Mouse (Mus musculus) ES-Bruce4 (cell line): ENCODE measurements around the gene Gm3336. TPM values are rescaled to one million over a fixed set of nuclear protein-coding genes. Genes with fewer than 3 reads are reported as not detected.

ENCODE experiments used
- H3K27ac ChIP-seq: 2 replicates; pipeline ENCODE4 v1.5.1; 2012; ENCODE audit warnings: low read length, inconsistent platforms; ENCODE audit not compliant: insufficient read depth
- H3K27me3 ChIP-seq: 2 replicates; pipeline ENCODE4 v1.6.1; 2012; ENCODE audit warnings: mild to moderate bottlenecking, low read length, inconsistent platforms; ENCODE audit not compliant: control insufficient read depth, poor library complexity, insufficient read depth, severe bottlenecking
- H3K36me3 ChIP-seq: 2 replicates; pipeline ENCODE4 v1.6.1; 2012; ENCODE audit warnings: inconsistent platforms, mild to moderate bottlenecking, low read length, moderate library complexity; ENCODE audit not compliant: control insufficient read depth, poor library complexity, insufficient read depth, severe bottlenecking
- H3K4me1 ChIP-seq: one replicate; pipeline ENCODE4 v1.8.1; 2011; ENCODE audit warnings: low read length; ENCODE audit not compliant: control insufficient read depth, insufficient read depth
- H3K4me3 ChIP-seq: 2 replicates; pipeline ENCODE4 v1.5.1; 2011; ENCODE audit warnings: low read depth, mild to moderate bottlenecking, low read length
- H3K9ac ChIP-seq: 2 replicates; pipeline ENCODE4 v1.6.1; 2012; ENCODE audit warnings: low read depth, mild to moderate bottlenecking, inconsistent platforms; ENCODE audit not compliant: poor library complexity, severe bottlenecking
- H3K9me3 ChIP-seq: replicated peaks from 2 replicates; pipeline ENCODE4 v1.6.1; 2012; ENCODE audit warnings: mild to moderate bottlenecking, low read length, inconsistent platforms; ENCODE audit not compliant: control insufficient read depth, poor library complexity, insufficient read depth, severe bottlenecking
- CTCF ChIP-seq: IDR thresholded peaks from one replicate; pipeline ENCODE4 v1.8.1; 2011; ENCODE audit warnings: low read depth, low read length
- EP300 ChIP-seq: IDR thresholded peaks from 2 replicates; pipeline ENCODE4 v1.6.1; 2011; ENCODE audit warnings: low read depth, low read length; ENCODE audit not compliant: insufficient read depth
- POLR2A ChIP-seq: IDR thresholded peaks from one replicate; pipeline ENCODE4 v1.8.1; 2011; ENCODE audit warnings: low read length; ENCODE audit not compliant: insufficient read depth
- polyA plus RNA-seq: library from polyadenylated mRNA; stranded (reverse); fragments of >200 nt; gene quantifications from 2 replicates; pipeline ENCODE4 v1.2.4, GENCODE M21; 2011; ENCODE audit warnings: low read depth; ENCODE audit not compliant: missing spikeins, insufficient read depth, insufficient read length

Gene Gm3336
- polyA plus RNA-seq, 1 experiment: 2.5 TPM

DNA sequence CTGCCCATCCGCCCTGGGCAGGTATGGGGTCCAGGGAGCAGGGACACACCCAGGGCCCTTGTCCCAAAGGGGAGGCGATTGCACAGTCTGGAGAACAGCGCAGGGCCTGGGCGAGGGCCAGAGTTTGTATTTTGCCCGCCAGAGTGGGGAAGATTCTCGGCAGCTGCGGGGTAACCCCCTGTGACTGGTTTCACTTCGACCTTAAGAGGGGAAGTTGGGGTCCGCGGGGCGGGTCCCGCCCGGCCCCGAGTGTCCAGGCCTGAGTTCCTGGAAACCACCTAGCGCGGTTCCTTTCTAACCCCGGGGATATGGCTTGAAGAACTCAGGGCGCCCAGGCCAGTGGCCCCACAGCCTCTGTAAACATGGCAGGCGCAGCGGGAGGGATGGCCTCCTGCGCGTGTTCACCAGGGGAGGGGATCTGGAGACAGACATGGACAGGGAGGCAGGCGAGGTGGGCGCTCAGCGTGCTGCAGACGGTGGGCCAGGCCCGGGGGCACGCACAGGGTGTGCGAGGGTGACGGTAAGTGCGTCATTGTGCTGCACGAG, 50.0 kb downstream of the Gm3336 start:
- H3K4me3 ChIP-seq: peak overlapping the region; percentile 49
- TF ChIP-seq CTCF (no peak), EP300 (no peak), POLR2A (no peak)

DNA sequence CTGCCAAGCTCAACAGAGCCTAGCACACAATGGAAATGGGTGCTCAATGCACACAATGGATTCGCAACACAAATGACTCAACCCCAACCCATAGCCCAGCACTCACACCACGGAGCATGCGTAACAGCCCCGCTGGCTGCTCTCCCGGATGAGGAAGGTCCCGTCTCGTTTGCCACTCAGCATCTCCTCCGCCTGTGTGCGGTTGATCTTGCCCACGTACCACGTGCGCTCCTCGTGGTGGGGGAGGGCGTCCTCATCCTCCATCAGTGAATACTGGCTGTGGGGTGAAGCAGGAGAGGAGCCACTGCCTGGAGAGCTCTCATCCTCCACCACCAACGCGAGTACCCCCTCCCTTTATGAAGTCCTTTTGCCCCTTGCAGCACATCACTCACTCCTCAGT, 50.6 kb downstream of the Gm3336 start:
- H3K36me3 ChIP-seq: peaks cover 2% of the 10 kb centered on the region

More for the DNA sequence above, 50.0 kb downstream of the Gm3336 start:
- Histone ChIP-seq H3K27me3 (no peaks in the 10 kb centered on the region), H3K4me1 (peaks cover 4% of the 10 kb centered on the region), H3K36me3 (peaks cover 7% of the 10 kb centered on the region), H3K27ac (peak overlapping the region; percentile 14; the same call in 1 of the 2 replicates), H3K9ac (peak overlapping the region; percentile 54), H3K9me3 (no peaks in the 10 kb centered on the region)

DNA sequence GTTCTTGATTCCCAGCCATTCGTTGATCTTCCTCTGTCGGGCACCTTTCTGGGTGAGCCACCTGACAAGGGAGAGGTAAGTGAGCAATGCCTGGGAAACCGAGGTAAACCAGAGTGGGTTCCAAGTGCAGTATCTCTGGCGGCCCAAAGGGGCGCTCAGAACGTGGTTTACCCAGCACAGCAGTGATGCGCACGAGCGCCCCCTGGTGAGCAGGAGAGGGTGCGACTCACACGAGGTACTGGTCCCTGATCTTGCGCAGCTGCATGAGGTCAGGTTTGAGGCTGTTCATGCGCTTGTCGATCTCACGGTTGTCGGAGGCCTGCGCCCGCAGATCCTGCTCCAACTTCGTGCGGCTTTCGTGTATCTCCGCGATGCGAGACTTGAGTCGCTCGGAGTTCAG, 51.0 kb downstream of the Gm3336 start:
- H3K36me3 ChIP-seq: no peaks in the 10 kb centered on the region; the same call in 1 of the 2 replicates
- peaks cover 4% of the 10 kb centered on the region for H3K4me1 ChIP-seq
- H3K4me3 ChIP-seq: peak overlapping the region; percentile 49
- TF ChIP-seq CTCF (no peak), EP300 (no peak), POLR2A (no peak)
- H3K9me3 ChIP-seq: no peaks in the 10 kb centered on the region
- peak overlapping the region; percentile 14; the same call in 1 of the 2 replicates for H3K27ac ChIP-seq
- no peaks in the 10 kb centered on the region for H3K27me3 ChIP-seq
- H3K9ac ChIP-seq: peak overlapping the region; percentile 54

More for the DNA sequence above, 50.6 kb downstream of the Gm3336 start:
- Histone ChIP-seq H3K9me3 (no peaks in the 10 kb centered on the region), H3K4me3 (peak overlapping the region; percentile 49), H3K27ac (peak overlapping the region; percentile 14; the same call in 1 of the 2 replicates), H3K27me3 (no peaks in the 10 kb centered on the region), H3K9ac (peak overlapping the region; percentile 54), H3K4me1 (peaks cover 4% of the 10 kb centered on the region)
- TF ChIP-seq POLR2A (no peak), EP300 (no peak), CTCF (no peak)

DNA sequence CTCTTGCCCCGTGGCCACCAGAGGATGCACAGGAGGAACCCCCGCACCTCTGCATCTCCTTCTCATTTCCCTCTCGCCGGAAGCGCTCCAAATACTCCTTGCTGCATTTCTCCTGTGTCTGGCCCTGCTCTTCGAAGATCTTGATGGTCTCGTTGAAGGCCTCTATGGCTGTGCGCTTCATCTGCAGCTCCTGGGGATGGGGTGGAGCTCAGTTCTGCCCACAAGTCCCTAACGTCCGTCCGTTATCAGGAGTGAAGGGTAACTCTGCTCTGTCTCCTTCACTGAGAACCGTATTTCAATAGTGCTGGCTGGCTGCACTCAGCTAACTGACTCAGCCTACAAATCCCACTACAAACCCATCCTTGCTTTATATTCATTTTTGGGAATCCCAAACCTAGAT, 51.5 kb downstream of the Gm3336 start:
- Histone ChIP-seq H3K4me1 (peaks cover 4% of the 10 kb centered on the region), H3K27me3 (no peaks in the 10 kb centered on the region), H3K36me3 (no peaks in the 10 kb centered on the region), H3K27ac (no peak overlapping the region), H3K9me3 (no peaks in the 10 kb centered on the region), H3K9ac (no peak overlapping the region), H3K4me3 (0 out of 2 replicates have a peak overlapping the region, but pooled peaks have one; percentile 0)
- TF ChIP-seq CTCF (no peak), EP300 (no peak), POLR2A (no peak)

DNA sequence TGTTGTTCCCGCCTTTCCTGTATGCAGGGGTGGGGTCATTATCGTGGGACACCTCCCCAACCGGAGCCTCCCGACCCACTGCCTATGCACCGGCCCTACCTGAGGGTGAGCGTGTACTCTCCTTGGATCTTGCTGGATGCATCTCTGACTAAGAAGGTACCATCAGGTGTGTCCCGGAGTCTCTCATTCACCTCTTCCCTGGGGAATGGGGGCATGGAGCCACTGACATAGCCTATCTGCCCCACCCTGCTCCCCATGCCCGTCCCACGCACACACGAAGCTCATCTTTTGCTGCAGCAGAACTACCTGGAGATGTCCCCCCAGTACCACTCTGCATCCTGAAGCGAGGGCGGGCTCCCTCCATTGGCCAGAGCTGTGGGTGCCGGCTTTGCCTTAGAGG, 52.4 kb downstream of the Gm3336 start:
- H3K27ac ChIP-seq: no peak overlapping the region
- peaks cover 4% of the 10 kb centered on the region for H3K4me1 ChIP-seq
- TF ChIP-seq CTCF: no peak
- no peak for TF ChIP-seq POLR2A
- H3K9ac ChIP-seq: no peak overlapping the region
- no peaks in the 10 kb centered on the region for H3K36me3 ChIP-seq
- no peak overlapping the region for H3K4me3 ChIP-seq
- no peaks in the 10 kb centered on the region for H3K9me3 ChIP-seq
- no peaks in the 10 kb centered on the region for H3K27me3 ChIP-seq

DNA sequence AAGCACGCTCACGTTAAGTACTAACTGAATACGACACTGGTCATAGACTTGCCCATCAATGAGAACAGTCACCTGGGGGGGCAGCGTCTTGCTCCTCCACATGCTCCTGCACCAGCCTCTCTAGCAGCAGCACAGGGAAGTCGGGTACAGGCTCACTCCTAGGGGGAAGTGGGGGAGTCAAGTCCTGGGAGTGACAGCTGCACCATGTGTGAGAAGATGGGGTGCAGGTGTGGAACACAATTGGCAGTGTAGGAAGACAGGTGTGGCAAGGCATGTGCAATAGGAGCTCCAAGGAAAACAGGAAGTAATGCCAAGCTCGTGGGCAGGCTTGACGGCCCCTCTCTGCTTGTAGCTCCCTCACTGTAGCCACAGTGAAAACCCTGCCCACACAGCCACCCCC, 52.9 kb downstream of the Gm3336 start:
- TF ChIP-seq EP300 (no peak), CTCF (no peak), POLR2A (no peak)

More for the DNA sequence above, 52.9 kb downstream of the Gm3336 start:
- H3K27ac ChIP-seq: no peak overlapping the region
- no peak overlapping the region for H3K9ac ChIP-seq
- H3K36me3 ChIP-seq: no peaks in the 10 kb centered on the region
- no peak overlapping the region for H3K4me3 ChIP-seq
- no peaks in the 10 kb centered on the region for H3K27me3 ChIP-seq
- H3K4me1 ChIP-seq: peaks cover 4% of the 10 kb centered on the region
- no peaks in the 10 kb centered on the region for H3K9me3 ChIP-seq
